Mouse (Mus musculus): ENCODE results near the gene 4930583I09Rik.

DNA sequence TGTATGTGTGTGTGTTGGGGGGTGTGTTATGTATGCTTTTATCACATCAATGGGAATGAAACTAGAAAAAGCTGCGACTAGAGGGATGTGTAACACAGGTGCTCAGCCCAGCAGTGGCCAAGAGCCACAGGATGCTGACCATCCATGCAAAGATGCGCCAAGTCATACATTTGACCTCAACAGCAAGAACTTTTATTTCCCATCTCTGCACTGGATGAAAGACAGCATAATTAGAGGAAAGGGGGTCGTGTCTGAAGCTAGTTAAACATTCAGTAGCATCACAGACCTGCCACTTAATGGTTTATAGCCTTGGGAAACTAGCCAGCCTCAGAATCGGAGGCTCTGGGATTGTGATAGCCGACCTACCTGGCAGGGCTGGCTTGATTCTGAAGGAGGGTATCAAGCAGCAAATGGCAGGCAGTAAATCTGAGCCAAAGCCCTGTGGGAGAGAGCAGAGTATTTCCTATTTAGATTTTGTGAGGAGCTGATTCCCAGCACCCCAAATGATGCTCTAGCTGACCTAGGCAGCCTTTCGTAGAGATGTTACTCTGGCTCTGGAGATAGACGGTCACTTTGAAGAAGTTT, 1.9 kb downstream of the 4930583I09Rik start:
- TF ChIP-seq POLR2A (IDR thresholded peaks at IDR 0.05; ENCODE audit: insufficient read depth, low read depth, low read length): no peak
- no peak for TF ChIP-seq CTCF (IDR thresholded peaks at IDR 0.05)
